Mouse (Mus musculus) neural tube, embryonic 13.5 days (tissue): Measurements from ENCODE around the gene Tor4a. TPM values are rescaled to one million over a fixed set of nuclear protein-coding genes. Genes with fewer than 3 reads are reported as not detected.

ENCODE experiments used
- ATAC-seq: fragments of 200-750 bp; cut with Nextera tagmentation; 2 replicates; pipeline ENCODE4 v1.8.0; 2017; ENCODE audit warnings: low read depth, mild to moderate bottlenecking, moderate TSS enrichment, moderate library complexity
- H3K27ac ChIP-seq: fragments of 300-500 bp; sonication (generic); replicated peaks from 2 replicates; pipeline ENCODE4 v1.5.1; 2015; ENCODE audit warnings: moderate library complexity, mild to moderate bottlenecking, inconsistent platforms
- H3K27me3 ChIP-seq: fragments of 300-500 bp; sonication (generic); 2 replicates; pipeline ENCODE4 v1.6.1; 2015; ENCODE audit warnings: mild to moderate bottlenecking, inconsistent platforms
- H3K36me3 ChIP-seq: fragments of 300-500 bp; sonication (generic); 2 replicates; pipeline ENCODE4 v1.6.1; 2015; ENCODE audit warnings: mild to moderate bottlenecking, inconsistent platforms
- H3K4me1 ChIP-seq: fragments of 300-500 bp; sonication (generic); replicated peaks from 2 replicates; pipeline ENCODE4 v1.6.1; 2015; ENCODE audit warnings: inconsistent platforms
- H3K4me2 ChIP-seq: fragments of 300-500 bp; sonication (generic); 2 replicates; pipeline ENCODE4 v1.6.1; 2015; ENCODE audit warnings: inconsistent platforms, mild to moderate bottlenecking, moderate library complexity
- H3K4me3 ChIP-seq: fragments of 300-500 bp; sonication (generic); 2 replicates; pipeline ENCODE4 v1.5.1; 2015; ENCODE audit warnings: mild to moderate bottlenecking, inconsistent platforms
- H3K9ac ChIP-seq: fragments of 300-500 bp; sonication (generic); 2 replicates; pipeline ENCODE4 v1.6.1; 2015; ENCODE audit warnings: moderate library complexity, mild to moderate bottlenecking, inconsistent platforms
- H3K9me3 ChIP-seq: fragments of 300-500 bp; sonication (generic); 2 replicates; pipeline ENCODE4 v1.6.1; 2016; ENCODE audit warnings: inconsistent platforms
- WGBS: fragments of 180-500 bp; shearing (Covaris S2); methylation state at CpG from one replicate; pipeline ENCODE4 v1.1.7; 2015; 5-methylcytosine and 5-hydroxymethylcytosine counted together
- polyA plus RNA-seq: library from polyadenylated mRNA; unstranded; fragments of >200 nt; fragmentation: Nextera tagmentation; extraction: Ambion mirVana; gene quantifications from 2 replicates; pipeline ENCODE4 v1.2.1, GENCODE M21; 2015

The Tor4a gene
- polyA plus RNA-seq, 1 experiment from 2014 or later: 1.2 TPM

GRCm38 (mm10) chr2:25184496-25184895, 12.2 kb downstream of the Tor4a start:
- 88% methylated on average over 7 of the region's 7 CpGs for WGBS
- H3K9me3 ChIP-seq: no peaks in the 10 kb centered on the region
- no peaks in the 10 kb centered on the region for H3K36me3 ChIP-seq
- no peak for ATAC-seq
- no peaks in the 10 kb centered on the region for H3K27me3 ChIP-seq
- H3K9ac ChIP-seq: no peak overlapping the region
- H3K4me1 ChIP-seq: peaks cover 67% of the 10 kb centered on the region
- no peak overlapping the region for H3K4me3 ChIP-seq
- peak overlapping the region; percentile 95 for H3K27ac ChIP-seq
- peak overlapping the region; percentile 79 for H3K4me2 ChIP-seq

- H3K4me1 ChIP-seq: peaks cover 78% of the 10 kb centered on the region
Observed at GRCm38 (mm10) chr2:25183336-25183735, 13.3 kb downstream of the Tor4a start.

GRCm38 (mm10) chr2:25182664-25183063, 14.0 kb downstream of the Tor4a start:
- peaks cover 85% of the 10 kb centered on the region for H3K4me1 ChIP-seq
- H3K27ac ChIP-seq: peak overlapping the region; percentile 91
- no peaks in the 10 kb centered on the region for H3K9me3 ChIP-seq

More at GRCm38 (mm10) chr2:25183336-25183735, 13.3 kb downstream of the Tor4a start:
- H3K4me3 ChIP-seq: peak overlapping the region; percentile 69
- H3K27me3 ChIP-seq: no peaks in the 10 kb centered on the region
- peak overlapping the region; percentile 78 for H3K9ac ChIP-seq
- no peaks in the 10 kb centered on the region for H3K36me3 ChIP-seq
- peak overlapping the region; percentile 79 for H3K4me2 ChIP-seq
- peak overlapping the region; percentile 95 for H3K27ac ChIP-seq
- 46% methylated on average over 2 of the region's 2 CpGs for WGBS
- H3K9me3 ChIP-seq: no peaks in the 10 kb centered on the region
- no peak for ATAC-seq

GRCm38 (mm10) chr2:25181891-25182397, 14.7 kb downstream of the Tor4a start:
- H3K9me3 ChIP-seq: no peaks in the 10 kb centered on the region
- H3K4me1 ChIP-seq: peaks cover 92% of the 10 kb centered on the region
- peak overlapping the region; percentile 91 for H3K27ac ChIP-seq
- no peaks in the 10 kb centered on the region for H3K27me3 ChIP-seq
- H3K4me2 ChIP-seq: peak overlapping the region; percentile 79
- WGBS: 0% methylated on average over 17 of the region's 17 CpGs
- no peak for ATAC-seq
- no peaks in the 10 kb centered on the region for H3K36me3 ChIP-seq
- peak overlapping the region; percentile 78 for H3K9ac ChIP-seq
- H3K4me3 ChIP-seq: peak overlapping the region; percentile 69

More at GRCm38 (mm10) chr2:25182664-25183063, 14.0 kb downstream of the Tor4a start:
- Histone ChIP-seq H3K36me3 (no peaks in the 10 kb centered on the region), H3K4me2 (peak overlapping the region; percentile 79), H3K9ac (peak overlapping the region; percentile 78), H3K27me3 (no peaks in the 10 kb centered on the region), H3K4me3 (peak overlapping the region; percentile 69)
- ATAC-seq: no peak
- WGBS: 6% methylated on average over 6 of the region's 6 CpGs

GRCm38 (mm10) chr2:25180973-25181890, 15.5 kb downstream of the Tor4a start:
- no peaks in the 10 kb centered on the region for H3K9me3 ChIP-seq
- H3K4me3 ChIP-seq: peak overlapping the region; percentile 69
- H3K4me2 ChIP-seq: peak overlapping the region; percentile 79
- peak; percentile 42 for ATAC-seq
- peaks cover 93% of the 10 kb centered on the region for H3K4me1 ChIP-seq
- peak overlapping the region; percentile 91 for H3K27ac ChIP-seq
- no peaks in the 10 kb centered on the region for H3K36me3 ChIP-seq
- peak overlapping the region; percentile 78 for H3K9ac ChIP-seq
- WGBS: under 1% methylated on average over 100 of the region's 100 CpGs
- H3K27me3 ChIP-seq: no peaks in the 10 kb centered on the region

- H3K27ac ChIP-seq: peak within 1 kb of the TSS; percentile 91
- peak within 1 kb of the TSS; percentile 79 for H3K4me2 ChIP-seq
- under 1% methylated on average over 34 of the region's 35 CpGs for WGBS
- no peaks in the 10 kb centered on the region for H3K27me3 ChIP-seq
- no peaks in the 10 kb centered on the region for H3K36me3 ChIP-seq
- H3K4me3 ChIP-seq: peak within 1 kb of the TSS; percentile 69
- H3K4me1 ChIP-seq: peaks cover 93% of the 10 kb centered on the region
- ATAC-seq: peak; percentile 86
- peak within 1 kb of the TSS; percentile 78 for H3K9ac ChIP-seq
- no peaks in the 10 kb centered on the region for H3K9me3 ChIP-seq
Observed at GRCm38 (mm10) chr2:25180478-25180903, 16.2 kb downstream of the Tor4a start, which contains the start of gene Nrarp. Gene Nrarp (plus strand): TSS chr2:25180758.

GRCm38 (mm10) chr2:25179566-25180217, 17.0 kb downstream of the Tor4a start:
- H3K9ac ChIP-seq: peak overlapping the region; percentile 63
- no peaks in the 10 kb centered on the region for H3K9me3 ChIP-seq
- H3K4me2 ChIP-seq: peak overlapping the region; percentile 79
- peak overlapping the region; percentile 69 for H3K4me3 ChIP-seq
- 14% methylated on average over 15 of the region's 15 CpGs for WGBS
- H3K36me3 ChIP-seq: no peaks in the 10 kb centered on the region
- no peak for ATAC-seq
- H3K27ac ChIP-seq: peak overlapping the region; percentile 91
- H3K4me1 ChIP-seq: peaks cover 93% of the 10 kb centered on the region
- no peaks in the 10 kb centered on the region for H3K27me3 ChIP-seq

- ATAC-seq: no peak
- peaks cover 80% of the 10 kb centered on the region for H3K4me1 ChIP-seq
- no peaks in the 10 kb centered on the region for H3K27me3 ChIP-seq
- H3K27ac ChIP-seq: peak overlapping the region; percentile 91
- peak overlapping the region; percentile 12 for H3K4me3 ChIP-seq
- no peaks in the 10 kb centered on the region for H3K36me3 ChIP-seq
- peak overlapping the region; percentile 79 for H3K4me2 ChIP-seq
- peak overlapping the region; percentile 61 for H3K9ac ChIP-seq
- no peaks in the 10 kb centered on the region for H3K9me3 ChIP-seq
- WGBS: 15% methylated on average over 10 of the region's 10 CpGs
Observed at GRCm38 (mm10) chr2:25178285-25178972, 18.3 kb downstream of the Tor4a start.

GRCm38 (mm10) chr2:25177685-25178084, 19.0 kb downstream of the Tor4a start:
- Histone ChIP-seq H3K4me1 (peaks cover 76% of the 10 kb centered on the region), H3K9ac (peak overlapping the region; percentile 61)
- ATAC-seq: peak; percentile 34; the same call in 1 of the 2 replicates

GRCm38 (mm10) chr2:25177076-25177475, 19.6 kb downstream of the Tor4a start:
- 25% methylated on average over 4 of the region's 4 CpGs for WGBS
- Histone ChIP-seq H3K4me3 (peak overlapping the region; percentile 20), H3K36me3 (no peaks in the 10 kb centered on the region), H3K27me3 (no peaks in the 10 kb centered on the region), H3K4me1 (peaks cover 70% of the 10 kb centered on the region), H3K9me3 (no peaks in the 10 kb centered on the region), H3K4me2 (peak overlapping the region; percentile 79), H3K9ac (peak overlapping the region; percentile 61), H3K27ac (peak overlapping the region; percentile 91)
- ATAC-seq: no peak

More at GRCm38 (mm10) chr2:25177685-25178084, 19.0 kb downstream of the Tor4a start:
- Histone ChIP-seq H3K9me3 (no peaks in the 10 kb centered on the region), H3K27me3 (no peaks in the 10 kb centered on the region), H3K4me2 (peak overlapping the region; percentile 79), H3K27ac (peak overlapping the region; percentile 91), H3K4me3 (peak overlapping the region; percentile 20), H3K36me3 (no peaks in the 10 kb centered on the region)
- WGBS: 6% methylated on average over 6 of the region's 6 CpGs

- H3K9me3 ChIP-seq: no peaks in the 10 kb centered on the region
- peak overlapping the region; percentile 91 for H3K27ac ChIP-seq
- H3K36me3 ChIP-seq: no peaks in the 10 kb centered on the region
- H3K4me3 ChIP-seq: no peak overlapping the region
- H3K9ac ChIP-seq: peak overlapping the region; percentile 61; the same call in 1 of the 2 replicates
- peaks cover 69% of the 10 kb centered on the region for H3K4me1 ChIP-seq
- H3K4me2 ChIP-seq: peak overlapping the region; percentile 79
- H3K27me3 ChIP-seq: no peaks in the 10 kb centered on the region
- WGBS: 66% methylated on average over 6 of the region's 6 CpGs
- ATAC-seq: no peak
Observed at GRCm38 (mm10) chr2:25176573-25176972, 20.1 kb downstream of the Tor4a start.
